Mouse (Mus musculus) thymus, postnatal 4 days (tissue): ENCODE results near the gene Ncmap.

ENCODE experiments used
- DNase-seq: peaks from one replicate; pipeline ENCODE4 v3.0.0; 2021

Ncmap gene

GRCm38 (mm10) chr4:135397991-135398390 is at the start of gene Ncmap:
Ncmap (minus strand) TSS chr4:135398227.
- DNase-seq = no peak

DNA sequence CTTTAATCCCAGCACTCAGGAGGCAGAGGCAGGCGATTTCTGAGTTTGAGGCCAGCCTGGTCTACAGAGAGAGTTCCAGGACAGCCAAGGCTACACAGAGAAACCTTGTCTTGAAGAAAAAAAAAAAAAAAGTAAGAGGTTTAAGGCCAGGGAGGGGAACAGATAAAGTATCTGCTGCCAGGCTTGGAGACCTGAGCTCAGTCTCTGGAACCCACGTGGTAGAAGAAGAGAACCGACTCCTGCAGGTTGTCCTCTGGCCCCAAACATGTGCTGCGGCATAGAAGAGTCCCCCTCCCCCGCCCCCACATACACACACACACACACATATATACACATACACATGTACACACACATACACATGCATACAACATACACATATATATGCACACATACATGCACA is 44.4 kb upstream of the Ncmap start:
- DNase-seq = no peak

- peak; percentile 67 for DNase-seq
Measured at GRCm38 (mm10) chr4:135439904-135440522, 42.0 kb upstream of the Ncmap start.

- DNase-seq = peak; percentile 81
Measured at GRCm38 (mm10) chr4:135439188-135439647, 41.2 kb upstream of the Ncmap start.

GRCm38 (mm10) chr4:135437924-135438323 is 39.9 kb upstream of the Ncmap start:
- DNase-seq = no peak

GRCm38 (mm10) chr4:135436291-135436690 is 38.3 kb upstream of the Ncmap start:
- no peak for DNase-seq

DNA sequence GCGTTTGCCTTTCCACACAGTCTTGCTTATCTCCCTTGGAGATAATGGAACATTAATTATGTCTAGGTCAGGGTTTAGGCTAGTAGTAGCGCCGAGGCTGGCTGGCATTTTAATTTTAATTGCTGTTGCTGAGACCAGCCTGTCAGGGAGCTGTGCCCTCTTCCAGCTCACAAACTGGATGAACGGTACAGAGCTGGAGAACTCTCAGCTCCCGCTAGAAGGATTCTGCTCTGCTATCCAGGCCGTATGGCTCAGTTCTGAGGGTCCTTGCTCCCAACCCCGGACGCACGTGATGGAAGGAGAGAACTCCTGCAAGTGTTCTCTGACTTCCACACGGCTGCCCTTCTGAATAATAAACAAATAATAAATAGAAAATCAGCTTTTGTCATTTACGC is 36.4 kb upstream of the Ncmap start:
- DNase-seq = no peak

- DNase-seq = peak; percentile 93
Measured at GRCm38 (mm10) chr4:135433443-135434394, 35.7 kb upstream of the Ncmap start, which contains the start of gene Rcan3. Rcan3 (minus strand) TSS chr4:135433853.

- no peak for DNase-seq
Measured at GRCm38 (mm10) chr4:135433086-135433442, 35.0 kb upstream of the Ncmap start.

DNA sequence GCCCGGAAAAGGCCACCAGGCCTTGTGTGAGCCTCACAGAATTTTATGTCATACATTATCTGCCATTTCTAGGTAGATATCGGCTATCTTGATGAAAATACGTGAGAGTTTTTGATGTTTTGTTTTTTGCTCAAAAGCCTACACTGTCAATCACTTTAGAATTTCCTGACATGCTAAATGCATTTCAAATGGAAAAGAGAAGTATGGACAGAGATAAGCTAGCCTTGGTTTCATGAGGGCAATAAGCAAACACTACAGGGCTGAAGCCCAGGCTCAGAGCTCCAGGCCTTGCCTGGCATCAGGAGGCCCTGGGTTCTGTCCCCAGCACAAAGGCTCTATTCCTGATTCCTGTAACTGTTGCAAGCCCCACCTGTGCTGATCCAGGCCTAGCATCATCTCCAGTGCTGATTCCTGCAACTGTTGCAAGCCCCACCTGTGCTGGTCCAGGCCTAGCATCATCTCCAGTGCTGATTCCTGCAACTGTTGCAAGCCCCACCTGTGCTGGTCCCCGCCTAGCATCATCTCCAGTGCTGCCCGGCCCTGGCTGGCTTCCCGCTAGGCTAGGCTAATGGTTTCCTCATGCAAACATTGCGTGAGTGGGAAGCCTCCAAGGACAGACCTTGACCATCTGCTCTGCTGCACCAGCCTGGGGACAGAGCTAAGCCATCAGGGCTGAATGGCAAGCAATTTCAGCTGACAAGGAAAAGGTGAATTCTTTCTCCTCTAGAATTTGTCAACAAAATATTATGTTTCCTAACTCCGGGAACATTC is 32.1 kb upstream of the Ncmap start:
- DNase-seq = no peak

DNA sequence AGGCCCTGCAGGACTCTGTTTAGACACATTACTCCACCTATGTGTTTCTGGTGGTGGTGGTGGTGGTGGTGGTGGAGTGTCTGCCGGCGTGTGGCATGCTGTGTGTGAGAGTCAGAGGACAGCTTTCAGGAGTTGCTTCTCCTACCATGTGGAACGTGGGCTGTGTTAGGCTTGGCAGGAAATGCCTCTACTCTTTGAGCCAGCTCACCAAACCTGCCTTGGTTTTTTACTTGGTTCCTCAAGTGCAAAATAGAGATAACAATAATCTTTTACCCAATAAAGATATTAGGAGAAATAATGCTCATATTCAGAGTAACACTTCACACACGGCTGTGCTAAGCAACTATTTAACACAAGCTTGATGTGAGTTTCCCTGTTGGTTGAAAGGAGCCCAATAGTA is 31.4 kb upstream of the Ncmap start:
- no peak for DNase-seq

DNA sequence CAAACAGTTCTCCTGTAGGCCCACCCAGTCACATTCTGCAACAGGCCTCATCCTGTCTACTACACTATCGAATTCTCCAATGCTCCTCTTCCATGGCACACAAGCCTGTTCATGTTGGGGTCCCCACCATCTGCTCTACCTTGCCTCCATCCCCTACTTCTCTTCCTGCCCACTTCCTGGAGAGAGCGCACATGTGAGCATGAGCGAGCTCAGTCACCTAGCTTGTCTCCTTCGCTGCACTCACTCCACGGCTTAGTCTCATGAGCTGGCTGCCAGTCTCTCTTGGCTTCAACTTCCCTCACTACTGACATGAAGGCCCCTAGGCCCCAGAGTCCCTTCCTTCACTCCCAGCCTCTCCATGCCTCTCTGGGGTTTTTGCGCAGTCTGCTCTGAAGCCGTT is 28.6 kb upstream of the Ncmap start:
- DNase-seq = peak; percentile 52

- no peak for DNase-seq
Measured at GRCm38 (mm10) chr4:135425625-135426024, 27.6 kb upstream of the Ncmap start.

DNA sequence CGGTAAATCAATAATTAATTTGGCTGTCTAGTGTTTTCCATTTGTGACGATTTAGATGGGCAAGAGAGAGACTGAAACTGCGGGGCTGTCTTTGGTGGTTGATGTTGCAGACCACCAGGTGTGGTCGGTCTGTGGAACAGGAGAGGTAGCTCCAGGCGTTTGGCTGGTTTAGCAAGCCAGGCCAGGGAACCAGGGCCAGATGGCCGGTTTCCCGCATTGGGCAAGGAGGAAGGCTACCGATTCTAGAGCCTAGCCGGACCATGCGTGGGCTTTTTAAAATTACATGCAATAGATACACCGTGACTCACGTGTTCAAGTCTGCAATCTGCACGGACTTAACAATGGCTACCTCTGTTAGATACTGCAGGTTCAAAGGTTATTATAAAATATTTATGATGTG is 22.9 kb upstream of the Ncmap start:
- DNase-seq = no peak

GRCm38 (mm10) chr4:135420416-135420815 is 22.4 kb upstream of the Ncmap start:
- no peak for DNase-seq

- DNase-seq = no peak
Measured at GRCm38 (mm10) chr4:135419996-135420395, 22.0 kb upstream of the Ncmap start.

DNA sequence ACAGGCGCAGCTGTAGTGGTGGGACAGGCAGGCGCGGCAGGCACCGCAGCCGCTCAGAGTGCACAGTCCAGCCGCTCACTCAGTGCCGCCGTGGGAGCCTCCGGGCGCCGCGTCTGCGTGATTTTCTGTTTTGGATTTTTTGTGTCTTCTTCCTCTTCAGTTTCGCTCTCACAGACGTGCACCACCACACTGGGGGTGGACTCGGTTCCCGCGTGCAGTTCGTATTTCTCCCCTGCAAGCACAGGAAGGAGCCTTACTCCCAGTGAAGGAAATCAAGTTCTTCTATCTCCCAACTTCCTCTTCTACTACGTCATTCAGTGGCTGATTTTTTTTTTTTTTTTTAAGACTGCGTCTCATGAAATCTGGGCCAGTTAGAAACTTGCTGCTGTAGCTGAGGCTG is 18.3 kb upstream of the Ncmap start:
- no peak for DNase-seq

- DNase-seq = no peak
Measured at GRCm38 (mm10) chr4:135413491-135413890, 15.5 kb upstream of the Ncmap start.

DNA sequence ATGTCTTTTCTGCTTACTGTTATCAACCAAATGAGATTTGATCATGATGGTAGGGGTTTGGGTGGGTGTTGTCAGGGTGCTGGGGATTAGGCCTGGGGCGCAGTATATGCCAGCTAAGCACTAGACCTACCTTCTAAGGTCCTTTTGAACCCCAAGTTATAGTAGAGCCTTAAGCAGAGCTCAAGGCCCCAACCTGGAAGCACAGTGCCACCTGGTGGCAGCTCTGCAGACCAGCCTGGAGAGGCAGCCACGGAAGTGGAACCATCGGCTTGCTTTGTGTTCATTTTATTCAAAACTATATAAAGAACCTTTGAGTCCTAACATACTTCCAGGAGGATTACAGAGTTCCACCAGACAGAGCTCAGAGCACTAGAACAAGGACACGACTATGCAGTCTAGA is 13.6 kb upstream of the Ncmap start:
- DNase-seq = peak; percentile 91

DNA sequence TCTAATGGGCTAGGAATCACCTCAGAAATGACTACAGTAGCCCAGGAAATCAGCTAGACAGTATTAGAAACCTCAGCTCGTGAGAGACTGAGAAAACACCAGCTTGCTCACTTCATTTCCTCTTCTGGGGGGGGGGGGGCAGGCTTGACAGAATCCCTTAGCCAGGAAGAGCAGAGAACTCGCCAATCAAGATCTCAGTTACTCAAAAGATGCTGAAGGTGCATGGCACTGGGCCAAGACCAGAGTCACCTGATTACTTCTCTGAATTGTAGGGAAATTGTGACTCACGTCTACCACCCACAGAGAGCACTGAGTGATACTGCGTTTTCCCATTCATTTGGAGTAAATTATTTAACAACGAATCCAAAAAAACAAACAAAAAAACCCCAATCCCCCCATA is 8.2 kb upstream of the Ncmap start:
- DNase-seq = peak; percentile 44

GRCm38 (mm10) chr4:135404916-135405315 is 6.9 kb upstream of the Ncmap start:
- no peak for DNase-seq

DNA sequence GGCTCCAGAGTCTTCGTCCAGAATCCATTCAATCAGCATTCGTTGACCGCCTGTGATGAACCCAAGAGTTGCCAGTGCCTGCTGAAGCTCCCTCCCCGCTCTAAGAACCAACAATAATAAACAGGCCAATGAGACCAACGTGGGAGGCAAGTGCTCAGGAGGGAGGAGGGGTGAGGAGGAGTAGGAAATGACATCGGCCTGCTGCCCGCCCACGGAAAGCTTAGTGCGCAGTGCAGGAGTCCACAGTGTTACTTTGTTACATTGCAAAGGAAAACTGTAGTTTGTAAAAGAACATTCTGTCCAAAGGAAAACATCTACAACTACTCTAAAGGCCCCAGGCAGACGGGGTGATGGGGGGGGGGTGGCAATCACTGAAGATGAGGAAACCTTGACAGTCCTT is 6.0 kb upstream of the Ncmap start:
- no peak for DNase-seq

DNA sequence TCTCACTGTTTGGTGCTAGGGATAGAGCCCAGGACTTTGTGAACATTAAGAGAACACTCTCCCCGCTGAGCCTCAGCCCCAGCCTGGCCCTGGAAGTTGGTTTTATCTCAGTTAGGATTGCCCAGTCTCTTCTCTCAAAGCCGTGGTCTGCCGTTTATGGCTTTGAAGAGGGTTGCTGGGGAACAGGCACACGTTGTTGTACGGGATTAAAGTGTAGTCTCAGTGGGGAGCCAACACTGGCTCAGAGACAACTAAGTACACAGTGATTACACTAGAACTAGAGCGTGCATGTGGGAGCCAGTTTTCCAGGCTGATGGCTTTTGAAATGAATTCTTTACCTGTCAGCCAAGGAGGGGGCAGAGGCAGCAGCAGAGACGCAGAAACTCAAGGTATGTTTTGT is 3.9 kb upstream of the Ncmap start:
- no peak for DNase-seq
